Mouse (Mus musculus) MEL (cell line): ENCODE measurements around the gene Hdac1. TPM values are rescaled to one million over a fixed set of nuclear protein-coding genes. Genes with fewer than 3 reads are reported as not detected.

Experiments used
- DNase-seq: peaks from one replicate; pipeline ENCODE4 v3.0.0; 2011; ENCODE audit warnings: low read depth, low spot score
- H3K27ac ChIP-seq: 2 replicates; pipeline ENCODE4 v1.5.1; 2012; ENCODE audit warnings: low read depth, mild to moderate bottlenecking, control low read depth, low read length, moderate library complexity; ENCODE audit not compliant: control insufficient read depth
- H3K27me3 ChIP-seq, 2 experiments: fragments of 150-350 bp in 1 of 2; sonication (generic) in 1 of 2; 2 replicates each; pipeline ENCODE4 v1.6.1; 2012; ENCODE audit warnings: low read length in 2 of 2, mild to moderate bottlenecking in 2 of 2, improper control_type of control experiment in 1 of 2, moderate library complexity in 1 of 2; ENCODE audit not compliant: insufficient read depth in 2 of 2, control insufficient read depth in 1 of 2
- H3K36me3 ChIP-seq, 2 experiments: 2 replicates each; pipeline ENCODE4 v1.6.1; 2012 to 2014; ENCODE audit warnings: low read length in 2 of 2, improper control_type of control experiment in 1 of 2, inconsistent platforms in 1 of 2, mild to moderate bottlenecking in 1 of 2; ENCODE audit not compliant: insufficient read depth in 2 of 2, control insufficient read depth in 1 of 2
- H3K4me1 ChIP-seq, 2 experiments: fragments of 150-350 bp in 1 of 2; sonication (generic) in 1 of 2; 2 replicates each; pipeline ENCODE4 v1.6.1; 2012; ENCODE audit warnings: low read length in 2 of 2, improper control_type of control experiment in 1 of 2, mild to moderate bottlenecking in 1 of 2; ENCODE audit not compliant: insufficient read depth in 2 of 2, control insufficient read depth in 1 of 2
- H3K4me3 ChIP-seq, 2 experiments: fragments of 150-350 bp in 1 of 2; sonication (generic) in 1 of 2; 2 replicates each; pipeline ENCODE4 v1.5.1; 2012; ENCODE audit warnings: low read depth in 2 of 2, low read length in 2 of 2, mild to moderate bottlenecking in 2 of 2, moderate library complexity in 2 of 2, control low read depth in 1 of 2, improper control_type of control experiment in 1 of 2; ENCODE audit not compliant: control insufficient read depth in 1 of 2, insufficient read depth in 1 of 2
- H3K79me2 ChIP-seq: 2 replicates; pipeline ENCODE4 v1.6.1; 2012; ENCODE audit warnings: mild to moderate bottlenecking, low read length, moderate library complexity; ENCODE audit not compliant: control insufficient read depth, poor library complexity, insufficient read depth
- H3K9ac ChIP-seq: 2 replicates; pipeline ENCODE4 v1.6.1; 2012; ENCODE audit warnings: low read depth, mild to moderate bottlenecking, control low read depth, low read length, moderate library complexity; ENCODE audit not compliant: control insufficient read depth, poor library complexity, severe bottlenecking
- H3K9me3 ChIP-seq: fragments of 150-350 bp; sonication (generic); replicated peaks from 2 replicates; pipeline ENCODE4 v1.6.1; 2012; ENCODE audit warnings: mild to moderate bottlenecking, low read length, improper control_type of control experiment, moderate library complexity; ENCODE audit not compliant: insufficient read depth
- BHLHE40 ChIP-seq: IDR thresholded peaks from 2 replicates; pipeline ENCODE4 v1.6.1; 2012; ENCODE audit warnings: low read depth, mild to moderate bottlenecking, inconsistent platforms, low read length, improper control_type of control experiment, borderline replicate concordance
- CTCF ChIP-seq, 3 experiments: IDR thresholded peaks in 2 of 3; conservative IDR thresholded peaks in 1 of 3; 2 replicates each; pipeline ENCODE4 v1.5.1; 2011 to 2012; ENCODE audit warnings: low read length in 3 of 3, low read depth in 2 of 3, mild to moderate bottlenecking in 2 of 3, improper control_type of control experiment in 1 of 3, inconsistent platforms in 1 of 3, mixed read lengths in 1 of 3, moderate library complexity in 1 of 3; ENCODE audit not compliant: control insufficient read depth in 1 of 3, insufficient read depth in 1 of 3, poor library complexity in 1 of 3, severe bottlenecking in 1 of 3
- ELF1 ChIP-seq: IDR thresholded peaks from 2 replicates; pipeline ENCODE4 v1.6.1; 2014; ENCODE audit warnings: low read depth, mild to moderate bottlenecking, inconsistent platforms, low read length, improper control_type of control experiment, moderate library complexity
- EP300 ChIP-seq, 2 experiments: IDR thresholded peaks; 2 replicates each; pipeline ENCODE4 v1.6.1; 2011; ENCODE audit warnings: improper control_type of control experiment in 2 of 2, low read length in 2 of 2, low read depth in 1 of 2, mild to moderate bottlenecking in 1 of 2
- ETS1 ChIP-seq: IDR thresholded peaks from 2 replicates; pipeline ENCODE4 v1.6.1; 2012; ENCODE audit warnings: low read depth, mild to moderate bottlenecking, inconsistent platforms, low read length, improper control_type of control experiment, moderate library complexity
- GATA1 ChIP-seq: IDR thresholded peaks from 2 replicates; pipeline ENCODE4 v1.6.1; 2011; ENCODE audit warnings: low read depth, low read length, improper control_type of control experiment
- MAFK ChIP-seq: IDR thresholded peaks from 2 replicates; pipeline ENCODE4 v1.6.1; 2011; ENCODE audit warnings: low read depth, mild to moderate bottlenecking, low read length, improper control_type of control experiment, borderline replicate concordance
- MAX ChIP-seq: IDR thresholded peaks from 2 replicates; pipeline ENCODE4 v1.6.1; 2011; ENCODE audit warnings: low read length, improper control_type of control experiment
- MXI1 ChIP-seq: IDR thresholded peaks from 2 replicates; pipeline ENCODE4 v1.6.1; 2011; ENCODE audit warnings: mild to moderate bottlenecking, low read depth, low read length, improper control_type of control experiment
- NELFE ChIP-seq: IDR thresholded peaks from 2 replicates; pipeline ENCODE4 v1.6.1; 2011; ENCODE audit warnings: low read depth, low read length, improper control_type of control experiment
- POLR2A ChIP-seq, 2 experiments: IDR thresholded peaks; 2 replicates each; pipeline ENCODE4 v1.6.1; 2011 to 2012; ENCODE audit warnings: low read length in 2 of 2, mild to moderate bottlenecking in 2 of 2, control low read depth in 1 of 2, improper control_type of control experiment in 1 of 2, low read depth in 1 of 2, moderate library complexity in 1 of 2; ENCODE audit not compliant: control insufficient read depth in 1 of 2, insufficient read depth in 1 of 2, poor library complexity in 1 of 2
- POLR2AphosphoS2 ChIP-seq: IDR thresholded peaks from 2 replicates; pipeline ENCODE4 v1.6.1; 2011; ENCODE audit warnings: low read length, improper control_type of control experiment
- RCOR1 ChIP-seq: IDR thresholded peaks from 2 replicates; pipeline ENCODE4 v1.6.1; 2012; ENCODE audit warnings: low read depth, mild to moderate bottlenecking, inconsistent platforms, low read length, improper control_type of control experiment
- SIN3A ChIP-seq: IDR thresholded peaks from 2 replicates; pipeline ENCODE4 v1.6.1; 2012; ENCODE audit warnings: low read length, improper control_type of control experiment, inconsistent platforms
- TAL1 ChIP-seq: IDR thresholded peaks from 2 replicates; pipeline ENCODE4 v1.6.1; 2012; ENCODE audit warnings: mild to moderate bottlenecking, inconsistent platforms, low read length, moderate library complexity, mixed read lengths
- TBP ChIP-seq: IDR thresholded peaks from 2 replicates; pipeline ENCODE4 v1.8.0; 2011; ENCODE audit warnings: low read depth, low read length, improper control_type of control experiment
- TCF12 ChIP-seq: IDR thresholded peaks from 2 replicates; pipeline ENCODE4 v1.6.1; 2014; ENCODE audit warnings: low read depth, mild to moderate bottlenecking, inconsistent platforms, low read length, improper control_type of control experiment, moderate library complexity
- UBTF ChIP-seq: IDR thresholded peaks from 2 replicates; pipeline ENCODE4 v1.6.1; 2012; ENCODE audit warnings: low read depth, mild to moderate bottlenecking, inconsistent platforms, low read length, improper control_type of control experiment, moderate library complexity, borderline replicate concordance; ENCODE audit not compliant: insufficient read depth
- ZC3H11A ChIP-seq: IDR thresholded peaks from 2 replicates; pipeline ENCODE4 v1.6.1; 2012; ENCODE audit warnings: low read depth, mild to moderate bottlenecking, inconsistent platforms, low read length, improper control_type of control experiment
- ZKSCAN1 ChIP-seq: IDR thresholded peaks from 2 replicates; pipeline ENCODE4 v1.6.1; 2012; ENCODE audit warnings: low read depth, mild to moderate bottlenecking, inconsistent platforms, low read length, improper control_type of control experiment, moderate library complexity
- polyA plus RNA-seq, 2 experiments: library from polyadenylated mRNA; stranded (reverse) in 1 of 2; unstranded in 1 of 2; fragments of >175 nt in 1 of 2; fragments of >200 nt in 1 of 2; gene quantifications; 2 replicates each; pipeline versions ENCODE4 v1.2.1 to v1.2.4; 2012; ENCODE audit warnings: low replicate concordance in 2 of 2, low read depth in 1 of 2; ENCODE audit not compliant: insufficient read length in 2 of 2, insufficient read depth in 1 of 2, missing spikeins in 1 of 2
- total RNA-seq: library from RNA; depleted of rRNA; stranded (reverse); fragments of 300-350 nt; gene quantifications from 2 replicates; pipeline ENCODE4 v1.2.3, GENCODE M21; 2012

Hdac1 gene
- total and polyA plus RNA-seq, 3 experiments = 38.9 to 185 (median 108) TPM

- Histone ChIP-seq H3K79me2 (peaks cover 1% of the 10 kb centered on the region; the same call in 1 of the 2 replicates), H3K4me3 (no peak overlapping the region), H3K4me1 (peaks cover 0 to 15% of the 10 kb centered on the region in 2 experiments; a peak in 2 of 4 replicates), H3K9ac (no peak overlapping the region), H3K27me3 (no peaks in the 10 kb centered on the region), H3K9me3 (no peaks in the 10 kb centered on the region), H3K36me3 (peaks cover 0 to 2% of the 10 kb centered on the region in 2 experiments; a peak in 2 of 4 replicates), H3K27ac (no peak overlapping the region)
- DNase-seq = no peak
- no peak for TF ChIP-seq ZC3H11A
- no peak for TF ChIP-seq POLR2AphosphoS2
- TF ChIP-seq MAX = no peak
- TF ChIP-seq ETS1 = no peak
- no peak for TF ChIP-seq TAL1
- TF ChIP-seq ZKSCAN1 = no peak
- no peak for TF ChIP-seq EP300 (IDR thresholded peaks at IDR 0.05; ENCODE audit: low read depth in 1 of 2, low read length in 2 of 2)
- no peak for TF ChIP-seq ELF1
- no peak for TF ChIP-seq MAFK
Measured at GRCm38 (mm10) chr4:129558321-129558955, 15.9 kb upstream of the Hdac1 start.

DNA sequence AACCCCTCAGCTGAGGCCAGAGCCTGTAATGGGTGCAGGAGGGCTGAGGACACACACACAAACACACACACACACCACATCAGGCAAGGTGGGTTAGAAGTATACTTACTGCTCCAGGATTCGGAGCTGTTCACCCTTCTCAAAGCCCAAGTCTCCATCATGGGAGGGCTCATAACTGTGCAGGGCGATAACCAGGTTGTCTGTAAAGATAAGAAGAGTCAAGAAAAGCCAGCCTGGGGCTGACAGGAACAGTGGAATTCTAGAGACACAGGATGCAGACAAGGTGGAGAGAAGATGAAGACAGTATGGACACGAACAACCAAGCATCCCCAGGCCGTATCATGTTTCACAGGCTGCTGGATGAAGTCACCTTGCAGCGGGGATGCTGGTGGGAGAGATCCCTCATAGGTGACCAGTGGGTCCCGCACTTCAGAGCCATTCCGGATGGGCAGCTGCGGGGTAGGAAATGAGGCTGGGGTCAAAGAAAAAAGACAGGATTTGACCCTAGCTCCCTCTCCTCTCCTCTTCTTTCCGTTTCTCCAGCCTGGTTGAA lies 14.8 kb upstream of the Hdac1 start:
- DNase-seq = peak; percentile 67

DNA sequence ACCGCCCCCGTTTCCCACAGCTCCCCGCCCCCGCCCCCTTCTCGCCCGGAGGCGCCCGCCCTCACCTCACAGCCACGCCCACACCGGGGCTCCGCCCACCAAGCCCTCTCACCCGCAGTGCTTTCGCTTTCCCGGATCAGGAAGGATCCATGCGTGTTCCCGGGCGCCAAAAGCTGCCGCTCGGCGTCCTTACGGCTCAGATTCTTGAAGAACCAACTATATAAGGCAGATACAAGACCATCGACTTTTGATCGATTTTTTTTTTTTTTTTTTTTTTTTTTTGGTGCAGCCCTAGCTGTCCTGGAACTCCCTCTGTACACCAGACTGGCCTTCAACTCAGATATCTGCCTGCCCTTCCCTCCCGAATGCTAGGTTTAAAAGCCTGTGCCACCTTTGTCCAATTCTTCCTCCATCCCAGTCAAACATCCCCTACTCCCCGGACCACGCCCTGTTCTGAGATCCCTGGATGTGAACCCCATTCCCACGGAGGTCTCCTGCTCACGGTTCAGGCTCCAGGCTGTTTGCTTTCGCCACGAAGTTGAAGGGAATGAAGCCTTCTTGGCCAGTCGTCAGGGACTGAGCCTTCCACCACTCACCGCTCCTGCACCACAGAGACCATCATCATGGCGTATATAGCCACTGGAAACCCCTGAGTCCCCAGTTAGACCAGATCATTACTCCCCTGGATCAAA lies 14.2 kb upstream of the Hdac1 start:
- Histone ChIP-seq H3K4me1 (peaks cover 0 to 15% of the 10 kb centered on the region in 2 experiments; a peak in 2 of 4 replicates), H3K9ac (peak overlapping the region; percentile 73), H3K79me2 (peaks cover 1% of the 10 kb centered on the region; the same call in 1 of the 2 replicates), H3K27me3 (no peaks in the 10 kb centered on the region), H3K4me3 (peak overlapping the region; percentile 71 to 89), H3K9me3 (no peaks in the 10 kb centered on the region), H3K27ac (no peak overlapping the region), H3K36me3 (peaks cover 0 to 2% of the 10 kb centered on the region in 2 experiments; a peak in 2 of 4 replicates)
- DNase-seq = peak; percentile 92
- TF ChIP-seq NELFE (peak; percentile 49; the same call in 1 of the 2 replicates), TCF12 (0 out of 2 replicates have a peak, but pooled peaks have one; percentile 3), POLR2A (IDR thresholded peaks at IDR 0.05; ENCODE audit: control insufficient read depth in 1 of 2, insufficient read depth in 1 of 2, low read depth in 1 of 2, low read length in 2 of 2, poor library complexity in 1 of 2) (peak; percentile 40 to 72; a peak in 1 of 4 replicates), BHLHE40 (no peak), SIN3A (peak; percentile 15; the same call in 1 of the 2 replicates), TBP (0 out of 2 replicates have a peak, but pooled peaks have one; percentile 24), CTCF (IDR thresholded peaks at IDR 0.05 in 2 of 3, conservative IDR thresholded peaks at IDR 0.05 in 1 of 3; ENCODE audit: control insufficient read depth in 1 of 3, insufficient read depth in 1 of 3, low read depth in 2 of 3, low read length in 3 of 3, poor library complexity in 1 of 3, severe bottlenecking in 1 of 3) (no peak), MXI1 (0 out of 2 replicates have a peak, but pooled peaks have one; percentile 18)

More for the DNA sequence above, 14.8 kb upstream of the Hdac1 start:
- peaks cover 0 to 2% of the 10 kb centered on the region in 2 experiments; a peak in 2 of 4 replicates for H3K36me3 ChIP-seq
- no peaks in the 10 kb centered on the region for H3K27me3 ChIP-seq
- peaks cover 0 to 15% of the 10 kb centered on the region in 2 experiments; a peak in 2 of 4 replicates for H3K4me1 ChIP-seq
- H3K9me3 ChIP-seq = no peaks in the 10 kb centered on the region
- H3K27ac ChIP-seq = no peak overlapping the region
- peaks cover 1% of the 10 kb centered on the region; the same call in 1 of the 2 replicates for H3K79me2 ChIP-seq
- TF ChIP-seq TAL1 (peak; percentile 75), UBTF (no peak), TCF12 (peak; percentile 91), EP300 (IDR thresholded peaks at IDR 0.05; ENCODE audit: low read depth in 1 of 2, low read length in 2 of 2) (peak; percentile 68 to 69), RCOR1 (peak; percentile 26; the same call in 1 of the 2 replicates), GATA1 (peak; percentile 78)
- TF ChIP-seq, all 39 proteins: peak for 5
- H3K4me3 ChIP-seq = peak overlapping the region; percentile 71 to 89
- peak overlapping the region; percentile 73 for H3K9ac ChIP-seq
